ENCODE assay signal across 8 mouse cellular contexts in genomic region chr17:5934554-5935324, GRCm38 (mm10). TPM values are rescaled to one million over a fixed set of nuclear protein-coding genes. Genes with fewer than 3 reads are reported as not detected.
DNase-seq lines count a peak whose midpoint lies in the region; ATAC-seq and TF ChIP-seq lines count a peak whose summit lies in the region.

No protein-coding gene starts in this region.

- no peaks in the 10 kb centered on the region for H3K36me3 ChIP-seq in ES-E14 (ENCODE audit: control insufficient read depth, insufficient read depth, low read length, poor library complexity, severe bottlenecking)
- peaks cover 4% of the 10 kb centered on the region for H3K36me3 ChIP-seq in erythroblast, embryonic 14.5 days (ENCODE audit: control insufficient read depth)
- H3K36me3 ChIP-seq in heart, embryonic 16.5 days (ENCODE audit: control insufficient read depth, insufficient read depth), result peaks cover 6% of the 10 kb centered on the region; the same call in 1 of the 2 replicates

- no peak overlapping the region for H3K9ac ChIP-seq in ES-E14 (ENCODE audit: insufficient read depth, low read depth, low read length, poor library complexity, severe bottlenecking)
- H3K9ac ChIP-seq in heart, embryonic 16.5 days (ENCODE audit: low read length), result peak overlapping the region; percentile 74

- peak; percentile 91 for DNase-seq in ES-E14 (ENCODE audit: low read depth, low spot score)
- peak; percentile 84 for DNase-seq in brain, embryonic 14.5 days (ENCODE audit: low read depth)
- DNase-seq in kidney, postnatal 14 days, result peak; percentile 88
- peak; percentile 93 for DNase-seq in lung, postnatal 36 days
- DNase-seq in retina, embryonic 14.5 days (ENCODE audit: low spot score), result peak; percentile 91
- peak; percentile 64 for DNase-seq in urinary bladder, adult 2 months (ENCODE audit: low spot score)

- peak overlapping the region; percentile 13 to 59; a peak in 3 of 4 replicates for H3K4me3 ChIP-seq in ES-E14 (ENCODE audit: insufficient read depth in 1 of 2, low read depth in 1 of 2, low read length in 2 of 2, poor library complexity in 1 of 2, severe bottlenecking in 1 of 2)
- H3K4me3 ChIP-seq in erythroblast, embryonic 14.5 days (replicated peaks), result peak overlapping the region; percentile 56
- peak overlapping the region; percentile 55 for H3K4me3 ChIP-seq in heart, embryonic 16.5 days (ENCODE audit: low read length)

- no peak overlapping the region for H3K27ac ChIP-seq in ES-E14 (ENCODE audit: insufficient read depth, low read depth, low read length, poor library complexity, severe bottlenecking)
- H3K27ac ChIP-seq in heart, embryonic 16.5 days (ENCODE audit: low read length), result peak overlapping the region; percentile 35

- ATAC-seq in heart, embryonic 16.5 days (replicated peaks; ENCODE audit: extremely low read depth, insufficient read depth, low FRiP score), result peak; percentile 96

- peaks cover 10% of the 10 kb centered on the region for H3K27me3 ChIP-seq in erythroblast, embryonic 14.5 days (ENCODE audit: control insufficient read depth)
- H3K27me3 ChIP-seq in heart, embryonic 16.5 days (ENCODE audit: control insufficient read depth, insufficient read depth, low read length), result no peaks in the 10 kb centered on the region

- no peaks in the 10 kb centered on the region for H3K9me3 ChIP-seq in ES-E14 (ENCODE audit: control insufficient read depth, insufficient read depth, low read depth, low read length)
- no peaks in the 10 kb centered on the region for H3K9me3 ChIP-seq in erythroblast, embryonic 14.5 days (ENCODE audit: control insufficient read depth, low read length)
- no peaks in the 10 kb centered on the region for H3K9me3 ChIP-seq in heart, embryonic 16.5 days (replicated peaks; ENCODE audit: control insufficient read depth, low read length)

- TF ChIP-seq CTCF in brain, embryonic 14.5 days (IDR thresholded peaks at IDR 0.05; ENCODE audit: borderline replicate concordance, extremely low read depth, insufficient read depth, insufficient read length), result no peak

- no peaks in the 10 kb centered on the region for H3K4me1 ChIP-seq in ES-E14 (ENCODE audit: control insufficient read depth in 2 of 2, insufficient read depth in 2 of 2, low read length in 2 of 2, poor library complexity in 1 of 2)
- H3K4me1 ChIP-seq in erythroblast, embryonic 14.5 days (ENCODE audit: control insufficient read depth), result peaks cover 10% of the 10 kb centered on the region
- H3K4me1 ChIP-seq in heart, embryonic 16.5 days (ENCODE audit: control insufficient read depth, insufficient read depth, low read length), result peaks cover 10% of the 10 kb centered on the region

- no peak for TF ChIP-seq POLR2A in brain, embryonic 14.5 days (IDR thresholded peaks at IDR 0.05; ENCODE audit: borderline replicate concordance, extremely low read depth, insufficient read depth, insufficient read length, poor library complexity, severe bottlenecking)

- H3K4me2 ChIP-seq in heart, embryonic 16.5 days (ENCODE audit: low read depth, low read length), result peak overlapping the region; percentile 91

- in situ Hi-C loops in ES-E14 (cut with MboI; ENCODE audit: low sequenced_read_pairs in 2 of 2, unreplicated experiment in 2 of 2), result no loop called here

- 2% methylated on average over 30 of the region's 30 CpGs for WGBS in heart, embryonic 16.5 days

TF ChIP-seq in ES-E14, 5 proteins besides CTCF, POLR2A, EP300 and RAD21:
- no peak for TF ChIP-seq CHD2 (IDR thresholded peaks at IDR 0.05; ENCODE audit: low read depth, low read length)
- no peak for TF ChIP-seq ZC3H11A (IDR thresholded peaks at IDR 0.05; ENCODE audit: borderline replicate concordance, low read depth, low read length)
- no peak for TF ChIP-seq HCFC1 (IDR thresholded peaks at IDR 0.05; ENCODE audit: borderline replicate concordance, insufficient read depth, low read length)
- no peak for TF ChIP-seq MAFK (IDR thresholded peaks at IDR 0.05; ENCODE audit: insufficient read depth, low read depth, low read length)
- peak; percentile 69 for TF ChIP-seq ZNF384 (IDR thresholded peaks at IDR 0.05; ENCODE audit: low read depth, low read length)

RNA-seq across cellular contexts. Expression of gene Synj2, which starts 6.3 kb away (rescaled TPM):
- total RNA-seq in ES-E14 (2012; rRNA removed), result 6.1 and 8.8 TPM in 2 replicates
- 0.81 and 1.6 TPM in 2 replicates for polyA plus RNA-seq in brain, embryonic 14.5 days (2012; rRNA removed)
- polyA plus RNA-seq in erythroblast, embryonic 14.5 days (2012), result 0.02 TPM in 1 of 2 replicates, not detected in the other
- 4.2 and 5.3 TPM in 2 replicates for polyA plus RNA-seq in heart, embryonic 16.5 days (2015; fragmentation: Nextera tagmentation; extraction: Ambion mirVana)
- 17.3 and 22.7 TPM in 2 replicates for polyA plus RNA-seq in urinary bladder, adult 2 months (2012; rRNA removed)
